Mouse (Mus musculus): ENCODE results near the gene Ctsd.

DNA sequence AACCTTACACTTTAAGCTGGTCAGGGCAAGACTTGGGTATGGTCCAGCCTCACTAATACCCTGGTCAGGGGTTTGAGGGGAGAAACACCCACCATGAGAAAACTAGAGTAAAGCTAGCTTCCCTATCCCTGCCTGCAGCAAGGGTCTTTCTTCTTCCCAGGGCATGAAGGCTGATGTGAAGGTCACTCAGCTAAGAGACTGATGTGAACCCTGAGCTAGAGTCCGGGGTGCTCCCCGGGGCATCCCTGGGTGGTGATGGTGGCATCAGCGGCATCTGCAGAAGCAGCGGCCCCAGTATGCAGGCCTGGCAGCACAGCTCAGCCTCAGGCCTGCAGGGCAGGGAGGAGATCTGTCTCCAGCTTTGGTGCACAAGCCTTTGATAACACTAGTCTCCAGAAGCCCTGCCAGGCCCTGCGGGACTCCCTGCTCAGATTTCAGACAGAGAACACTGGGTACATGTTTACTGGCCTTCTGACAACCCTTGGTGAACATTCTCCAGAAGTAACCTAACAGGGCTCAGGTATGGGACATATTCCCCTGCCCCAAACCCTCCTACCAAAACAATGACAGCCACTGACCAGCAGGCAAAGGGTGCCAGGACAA, 13.3 kb downstream of the Ctsd start:
- TF ChIP-seq ZNF384 (IDR thresholded peaks at IDR 0.05; ENCODE audit: low read depth, low read length) (no peak), MAFK (IDR thresholded peaks at IDR 0.05; ENCODE audit: insufficient read depth, low read depth, low read length) (no peak), HCFC1 (IDR thresholded peaks at IDR 0.05; ENCODE audit: borderline replicate concordance, insufficient read depth, low read length) (no peak), CHD2 (IDR thresholded peaks at IDR 0.05; ENCODE audit: low read depth, low read length) (no peak), ZC3H11A (IDR thresholded peaks at IDR 0.05; ENCODE audit: borderline replicate concordance, low read depth, low read length) (no peak)
